Mouse (Mus musculus): ENCODE results near the gene Erich4.
"Not testable (repeated sequence)": the region's sequence is repeated elsewhere in the genome, so short reads cannot be mapped to it uniquely, and the experiment has no call there.

Gene Erich4

DNA sequence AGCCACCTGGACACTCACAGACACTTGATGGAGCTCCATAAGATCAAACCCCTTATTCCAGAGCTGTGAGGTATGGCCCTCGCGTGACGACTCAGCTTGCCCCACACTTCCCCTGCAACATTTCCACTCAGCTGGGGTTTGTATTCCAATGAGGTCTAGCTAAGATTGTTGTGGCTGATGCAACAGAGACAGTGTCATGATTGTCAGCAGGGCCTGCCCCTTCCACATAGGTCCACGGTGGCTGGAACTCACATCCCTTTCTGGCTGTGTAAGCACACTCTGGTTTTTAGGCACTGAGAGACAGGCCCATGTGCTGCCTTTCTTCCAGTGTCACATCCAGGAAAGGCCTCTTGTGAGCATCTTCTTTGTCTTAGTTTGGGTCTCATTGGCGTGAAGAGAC, 31.0 kb downstream of the Erich4 start:
- CTCF ChIA-PET: interaction anchor here (0.5 kb wide), 1 partner anchor 180 kb away, joined by 4 read pairs; no protein-coding TSS in a partner anchor

DNA sequence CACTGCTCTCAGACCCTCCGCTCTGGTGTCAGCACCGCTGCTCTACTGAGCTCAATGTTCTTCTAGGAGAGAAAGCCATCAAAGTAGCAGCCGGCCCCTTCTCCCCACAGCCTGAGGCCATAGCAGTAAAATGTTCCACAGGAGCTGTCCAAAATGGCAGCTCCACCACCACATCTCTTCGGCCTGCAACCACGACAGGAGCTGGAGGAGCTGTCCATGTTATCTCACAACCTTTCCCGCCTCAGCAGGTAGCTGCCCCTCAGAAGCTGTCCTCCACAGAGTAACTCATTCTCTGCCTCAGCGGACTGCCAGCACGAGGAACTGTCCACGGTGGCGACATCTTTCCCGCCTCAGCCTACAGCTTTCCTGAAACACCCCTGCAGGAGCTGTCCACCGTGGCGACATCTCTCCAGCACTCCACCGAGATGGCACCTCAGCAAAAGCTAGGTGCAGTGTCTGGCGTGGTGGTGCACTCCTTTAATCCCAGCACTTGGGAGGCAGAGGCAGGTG, 33.3 kb downstream of the Erich4 start:
- CTCF ChIA-PET: no interaction called here

- CTCF ChIA-PET: no interaction called here
Observed at GRCm38 (mm10) chr7:25579441-25579840, 36.3 kb downstream of the Erich4 start.

- CTCF ChIA-PET: not testable (repeated sequence)
Observed at GRCm38 (mm10) chr7:25576793-25577437, 38.8 kb downstream of the Erich4 start.

DNA sequence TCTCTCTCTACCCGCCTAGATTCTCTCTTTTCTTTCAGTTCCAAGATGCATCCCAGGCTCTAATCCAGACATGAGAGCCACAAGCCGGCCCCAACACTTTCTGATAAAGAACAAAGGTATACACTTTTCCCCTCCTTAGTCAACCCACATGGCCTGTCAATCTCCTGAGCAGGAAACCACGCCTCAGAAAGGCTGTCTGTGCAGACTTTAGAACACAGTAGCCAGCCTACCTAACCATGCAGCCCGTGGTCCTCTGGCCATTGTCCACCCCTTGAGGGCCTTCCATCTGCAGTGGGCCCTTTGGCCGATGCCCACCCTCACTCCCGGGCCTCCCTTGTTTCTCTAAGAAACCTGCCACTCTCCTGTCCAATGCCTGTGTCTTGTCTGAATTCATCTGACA, 39.4 kb downstream of the Erich4 start:
- CTCF ChIA-PET: not testable (repeated sequence)

- CTCF ChIA-PET: no interaction called here
Observed at GRCm38 (mm10) chr7:25575870-25576269, 39.8 kb downstream of the Erich4 start.

DNA sequence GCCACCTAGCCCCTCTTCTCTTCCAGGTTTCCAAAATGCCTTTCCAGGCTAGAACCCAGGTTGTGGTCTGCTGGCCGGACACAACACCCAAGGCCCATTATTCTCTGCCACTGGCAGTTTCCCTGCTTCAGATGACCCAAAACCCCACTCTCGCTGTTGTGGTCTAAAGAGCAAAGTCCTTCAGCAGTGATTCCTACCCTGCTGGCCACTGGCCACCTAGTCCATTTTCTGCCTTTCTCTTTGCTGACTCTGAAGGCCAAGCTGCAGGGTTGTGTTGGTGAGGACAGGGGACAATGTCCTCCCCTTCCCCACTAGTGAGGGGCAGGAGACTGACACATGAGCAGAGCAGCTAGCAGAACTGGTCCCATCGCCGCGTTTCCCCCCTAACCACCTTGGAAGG, 40.6 kb downstream of the Erich4 start:
- CTCF ChIA-PET: no interaction called here

DNA sequence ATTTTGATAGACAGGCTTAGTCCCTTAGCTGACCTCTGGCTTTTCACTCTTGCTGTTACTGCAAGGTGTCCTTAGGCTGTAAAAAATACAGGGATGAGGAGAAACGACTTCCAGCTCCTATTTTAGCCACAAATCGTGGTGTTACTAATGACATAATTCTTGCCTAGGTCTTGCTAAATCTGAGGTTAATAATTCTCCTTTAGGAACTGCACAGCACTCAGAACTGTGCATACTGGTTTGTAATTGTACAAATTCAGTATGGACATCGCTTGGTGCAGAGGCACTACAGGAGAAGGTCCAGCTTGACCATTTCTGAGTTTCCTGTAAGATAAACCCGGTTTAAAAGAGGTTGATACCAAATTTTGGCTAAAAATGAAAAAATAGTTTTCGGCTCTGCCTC, 41.9 kb downstream of the Erich4 start:
- CTCF ChIA-PET: not testable (repeated sequence)

GRCm38 (mm10) chr7:25568721-25569120, 47.0 kb downstream of the Erich4 start:
- CTCF ChIA-PET: interaction anchor here (0.6 kb wide), 1 partner anchor 143 kb away, joined by 3 read pairs; no protein-coding TSS in a partner anchor
